Comparison of ENCODE assay signal across 32 mouse cellular contexts in the genomic region with DNA sequence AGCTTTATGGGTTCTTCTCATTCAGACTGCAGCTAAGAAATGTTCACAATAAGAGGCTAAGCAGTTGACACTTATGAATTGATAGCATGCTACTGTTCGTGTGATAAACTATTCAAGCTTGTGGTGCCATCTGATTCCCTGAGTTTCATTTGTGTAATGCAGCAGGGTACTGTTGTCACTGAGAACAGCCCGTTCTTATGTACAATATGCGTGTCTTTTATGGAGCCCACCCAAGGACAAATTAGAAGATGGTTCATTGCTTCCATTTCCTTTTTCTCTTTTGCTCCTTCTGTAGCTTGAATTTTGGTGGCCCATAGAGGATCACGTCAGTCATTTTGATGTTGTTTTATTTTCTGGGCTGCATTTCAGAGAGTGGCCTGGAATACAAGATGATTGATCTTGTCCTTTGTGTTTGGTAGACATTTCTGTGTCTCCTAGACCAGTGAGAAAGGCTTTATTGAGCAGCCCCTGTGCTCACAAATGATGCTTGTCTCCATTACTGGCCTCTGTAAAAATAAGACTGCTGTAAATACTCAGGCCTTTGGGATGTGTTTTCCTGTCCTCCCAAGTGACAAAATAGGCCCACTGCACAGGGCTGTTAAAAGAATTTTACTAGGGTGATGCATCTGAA. TPM values are rescaled to one million over a fixed set of nuclear protein-coding genes. Genes with fewer than 3 reads are reported as not detected.
DNase-seq lines count a peak whose midpoint lies in the region; ATAC-seq and TF ChIP-seq lines count a peak whose summit lies in the region.
"Had no signal": no experiment of that assay in that cellular context is flagged by ENCODE, and none has a peak within 500 bp of the region (broad histone marks: within the 10 kb centered on the region; RNA-seq: fewer than 3 reads in every experiment).

No protein-coding gene starts in this region.

- H3K79me2 ChIP-seq in heart, adult 2 months (replicated peaks; ENCODE audit: control insufficient read depth, insufficient read depth, low read length): no peaks in the 10 kb centered on the region

- intact Hi-C loops in heart, adult 2 months (cut with DNase I): no loop called here

- H3K36me3 ChIP-seq in hindbrain, embryonic 11.5 days (ENCODE audit: control insufficient read depth, insufficient read depth, low read length): no peaks in the 10 kb centered on the region
- no peaks in the 10 kb centered on the region for H3K36me3 ChIP-seq in hindbrain, embryonic 10.5 days
- H3K36me3 ChIP-seq in hindbrain, embryonic 12.5 days: no peaks in the 10 kb centered on the region
- no peaks in the 10 kb centered on the region for H3K36me3 ChIP-seq in hindbrain, embryonic 15.5 days
- H3K36me3 ChIP-seq in heart, adult 2 months (ENCODE audit: control insufficient read depth, insufficient read depth, low read length): no peaks in the 10 kb centered on the region
- H3K36me3 ChIP-seq: embryonic facial prominence, embryonic 12.5 days; kidney, embryonic 15.5 days; limb, embryonic 10.5 days; limb, embryonic 15.5 days; neural tube, embryonic 12.5 days had no signal

- ATAC-seq in hindbrain, embryonic 11.5 days (ENCODE audit: low FRiP score): peak; percentile 54
- ATAC-seq in hindbrain, embryonic 12.5 days (ENCODE audit: low FRiP score): peak; percentile 48
- ATAC-seq in hindbrain, embryonic 15.5 days (ENCODE audit: low FRiP score, low read depth): peak; percentile 75
- no peak for ATAC-seq in cerebellum, adult (ENCODE audit: insufficient number of reproducible peaks, low FRiP score, low TSS enrichment)
- ATAC-seq: CD4-positive, CD25-positive, alpha-beta regulatory T cell, adult 4 months; inflammation-experienced regulatory T-cells, adult 6 months had no signal

- H3K27me3 ChIP-seq in hindbrain, embryonic 11.5 days (ENCODE audit: control insufficient read depth, insufficient read depth, low read length): no peaks in the 10 kb centered on the region
- H3K27me3 ChIP-seq in hindbrain, embryonic 10.5 days (ENCODE audit: insufficient read depth, poor library complexity, severe bottlenecking): no peaks in the 10 kb centered on the region
- H3K27me3 ChIP-seq in hindbrain, embryonic 12.5 days: no peaks in the 10 kb centered on the region
- no peaks in the 10 kb centered on the region for H3K27me3 ChIP-seq in hindbrain, embryonic 15.5 days
- H3K27me3 ChIP-seq in heart, adult 2 months (ENCODE audit: control insufficient read depth, insufficient read depth, low read length): no peaks in the 10 kb centered on the region
- H3K27me3 ChIP-seq: embryonic facial prominence, embryonic 12.5 days; kidney, embryonic 15.5 days; limb, embryonic 15.5 days; neural tube, embryonic 12.5 days had no signal

- no peak for TF ChIP-seq CTCF in heart, adult 2 months (IDR thresholded peaks at IDR 0.05)

- WGBS in hindbrain, embryonic 11.5 days: 41% methylated on average over 4 of the region's 4 CpGs
- WGBS in hindbrain, embryonic 10.5 days: 57% methylated on average over 4 of the region's 4 CpGs
- WGBS in hindbrain, embryonic 12.5 days: 38% methylated on average over 4 of the region's 4 CpGs
- 15% methylated on average over 4 of the region's 4 CpGs for WGBS in hindbrain, embryonic 15.5 days
- 73% methylated on average over 4 of the region's 4 CpGs for WGBS in heart, adult 2 months

- no peak for TF ChIP-seq EP300 in heart, adult 2 months (IDR thresholded peaks at IDR 0.05; ENCODE audit: insufficient read depth, low read depth, low read length)

- no peak overlapping the region for H3K27ac ChIP-seq in hindbrain, embryonic 11.5 days (ENCODE audit: low read depth, low read length)
- no peak overlapping the region for H3K27ac ChIP-seq in hindbrain, embryonic 10.5 days
- H3K27ac ChIP-seq in hindbrain, embryonic 12.5 days: no peak overlapping the region
- no peak overlapping the region for H3K27ac ChIP-seq in hindbrain, embryonic 15.5 days (replicated peaks)
- no peak overlapping the region for H3K27ac ChIP-seq in heart, adult 2 months
- H3K27ac ChIP-seq: embryonic facial prominence, embryonic 12.5 days; kidney, embryonic 15.5 days; layer of hippocampus, adult 2 months; limb, embryonic 10.5 days; limb, embryonic 15.5 days; liver, embryonic 14.5 days; neural tube, embryonic 12.5 days had no signal

- no peaks in the 10 kb centered on the region for H3K4me1 ChIP-seq in hindbrain, embryonic 11.5 days (replicated peaks; ENCODE audit: control insufficient read depth, insufficient read depth, low read length)
- no peaks in the 10 kb centered on the region for H3K4me1 ChIP-seq in hindbrain, embryonic 10.5 days (replicated peaks)
- H3K4me1 ChIP-seq in hindbrain, embryonic 12.5 days: 0 out of 2 replicates have a peak, but pooled peaks cover 6% of the 10 kb centered on the region
- H3K4me1 ChIP-seq in hindbrain, embryonic 15.5 days (replicated peaks): no peaks in the 10 kb centered on the region
- no peaks in the 10 kb centered on the region; the same call in 1 of the 2 replicates for H3K4me1 ChIP-seq in heart, adult 2 months (ENCODE audit: control insufficient read depth, insufficient read depth, low read length)
- H3K4me1 ChIP-seq: embryonic facial prominence, embryonic 12.5 days; kidney, embryonic 15.5 days; limb, embryonic 10.5 days; limb, embryonic 15.5 days; neural tube, embryonic 12.5 days had no signal

- no peak overlapping the region for H3K9ac ChIP-seq in hindbrain, embryonic 11.5 days (ENCODE audit: low read depth, low read length)
- no peak overlapping the region for H3K9ac ChIP-seq in hindbrain, embryonic 12.5 days
- H3K9ac ChIP-seq in hindbrain, embryonic 15.5 days: no peak overlapping the region
- H3K9ac ChIP-seq in heart, adult 2 months (ENCODE audit: low read depth, low read length): no peak overlapping the region
- H3K9ac ChIP-seq: embryonic facial prominence, embryonic 12.5 days; kidney, embryonic 15.5 days; limb, embryonic 15.5 days; liver, embryonic 14.5 days; lung, embryonic 14.5 days; neural tube, embryonic 12.5 days had no signal

- TF ChIP-seq POLR2A in heart, adult 2 months (IDR thresholded peaks at IDR 0.05; ENCODE audit: insufficient read depth, low read depth, low read length): no peak

- H3K4me3 ChIP-seq in hindbrain, embryonic 11.5 days (ENCODE audit: low read depth, low read length): no peak overlapping the region
- no peak overlapping the region for H3K4me3 ChIP-seq in hindbrain, embryonic 10.5 days
- no peak overlapping the region for H3K4me3 ChIP-seq in hindbrain, embryonic 12.5 days
- no peak overlapping the region for H3K4me3 ChIP-seq in hindbrain, embryonic 15.5 days
- H3K4me3 ChIP-seq in heart, adult 2 months: no peak overlapping the region
- H3K4me3 ChIP-seq: embryonic facial prominence, embryonic 12.5 days; kidney, embryonic 15.5 days; layer of hippocampus, adult 2 months; limb, embryonic 10.5 days; limb, embryonic 15.5 days; neural tube, embryonic 12.5 days had no signal

- no peak overlapping the region for H3K4me2 ChIP-seq in hindbrain, embryonic 11.5 days (replicated peaks; ENCODE audit: low read depth, low read length)
- no peak overlapping the region for H3K4me2 ChIP-seq in hindbrain, embryonic 12.5 days (replicated peaks)
- H3K4me2 ChIP-seq in hindbrain, embryonic 15.5 days: no peak overlapping the region
- H3K4me2 ChIP-seq: embryonic facial prominence, embryonic 12.5 days; heart, embryonic 11.5 days; kidney, embryonic 15.5 days; limb, embryonic 15.5 days; lung, embryonic 14.5 days; neural tube, embryonic 12.5 days had no signal

- H3K9me3 ChIP-seq in hindbrain, embryonic 11.5 days (ENCODE audit: control insufficient read depth, low read length): no peaks in the 10 kb centered on the region
- no peaks in the 10 kb centered on the region for H3K9me3 ChIP-seq in hindbrain, embryonic 10.5 days
- H3K9me3 ChIP-seq in hindbrain, embryonic 12.5 days (replicated peaks): no peaks in the 10 kb centered on the region
- H3K9me3 ChIP-seq in hindbrain, embryonic 15.5 days: no peaks in the 10 kb centered on the region
- H3K9me3 ChIP-seq: embryonic facial prominence, embryonic 12.5 days; kidney, embryonic 15.5 days; limb, embryonic 10.5 days; limb, embryonic 15.5 days; neural tube, embryonic 12.5 days had no signal

- no peak for DNase-seq in hindbrain, embryonic 11.5 days (ENCODE audit: low spot score)
- DNase-seq in hindbrain, embryonic 10.5 days (ENCODE audit: low spot score): no peak
- DNase-seq in retina, embryonic 14.5 days (ENCODE audit: low spot score): peak; percentile 12
- DNase-seq in heart, adult 2 months: no peak
- DNase-seq: adrenal gland, postnatal 25 days; cerebellum, adult 9-11 months; embryo, embryonic 11 days; gastrocnemius, postnatal 14 days; heart, postnatal 36 days; kidney, adult 11 months; kidney, postnatal 36 days; lung, embryonic 14.5 days; lung, postnatal 14 days; midbrain, embryonic 14.5 days; right cerebral cortex, adult 18-20 months; spleen, adult 18-20 months; thymus, postnatal 14 days had no signal

RNA-seq across cellular contexts. Expression of a gene that starts 31.3 kb away (rescaled TPM):
- 0.17 and 0.28 TPM in 2 replicates for polyA plus RNA-seq in hindbrain, embryonic 11.5 days (2014; fragmentation: Nextera tagmentation; extraction: Ambion mirVana)
- polyA plus RNA-seq in hindbrain, embryonic 10.5 days (2016; fragmentation: Nextera tagmentation; extraction: Ambion mirVana): 0.10 and 0.14 TPM in 2 replicates
- polyA plus RNA-seq in hindbrain, embryonic 12.5 days (2016; fragmentation: Nextera tagmentation; extraction: Ambion mirVana): 2.0 and 3.1 TPM in 2 replicates
- polyA plus RNA-seq in hindbrain, embryonic 15.5 days (2015; fragmentation: Nextera tagmentation; extraction: Ambion mirVana): 9.6 and 10.1 TPM in 2 replicates
- 1 to 10 TPM; 1.0 to 2.5 TPM for total RNA-seq in heart, adult 2 months (2021)
- polyA plus RNA-seq in heart, adult 2 months (2012; rRNA removed): 1.2 and 1.3 TPM in 2 replicates
- total RNA-seq: granulocyte monocyte progenitor cell, adult 5-6 weeks had no signal
- polyA plus RNA-seq: CD4-positive, CD25-positive, alpha-beta regulatory T cell, adult 4 months; inflammation-experienced regulatory T-cells, adult 6 months; urinary bladder, adult 2 months had no signal
